Mouse (Mus musculus): Measurements from ENCODE around the gene Col17a1. TPM values are rescaled to one million over a fixed set of nuclear protein-coding genes. Genes with fewer than 3 reads are reported as not detected.

Gene Col17a1
- polyA plus RNA-seq (2014; fragmentation: Illumina TruSeq; extraction: RNeasy Lipid Tissue Mini Kit (QIAGEN cat#74804)): 0.11 TPM

GRCm38 (mm10) chr19:47691994-47692393 lies at the start of gene Col17a1:
Col17a1 (minus strand) TSS chr19:47692094.

GRCm38 (mm10) chr19:47731071-47731881 lies 39.4 kb upstream of the Col17a1 start, which contains the start of gene Sfr1:
Sfr1 (plus strand) TSS chr19:47731682.

Other genes with a start within 250 kb of the Col17a1 start
- 19.6 TPM for gene Sh3pxd2a, start 227.7 kb downstream of the Col17a1 start, polyA plus RNA-seq (2014; fragmentation: Illumina TruSeq; extraction: RNeasy Lipid Tissue Mini Kit (QIAGEN cat#74804))
- gene Stn1, start 154.6 kb downstream of the Col17a1 start, polyA plus RNA-seq (2014; fragmentation: Illumina TruSeq; extraction: RNeasy Lipid Tissue Mini Kit (QIAGEN cat#74804)): 11.5 TPM
- 100.0 TPM for gene Slk, start 112.4 kb downstream of the Col17a1 start, polyA plus RNA-seq (2014; fragmentation: Illumina TruSeq; extraction: RNeasy Lipid Tissue Mini Kit (QIAGEN cat#74804))
- gene Sfr1, start 39.6 kb upstream of the Col17a1 start, polyA plus RNA-seq (2014; fragmentation: Illumina TruSeq; extraction: RNeasy Lipid Tissue Mini Kit (QIAGEN cat#74804)): 614 TPM
- gene Gsto1, start 162.9 kb upstream of the Col17a1 start, polyA plus RNA-seq (2014; fragmentation: Illumina TruSeq; extraction: RNeasy Lipid Tissue Mini Kit (QIAGEN cat#74804)): 87.7 TPM
- not detected for gene Gsto2, start 173.4 kb upstream of the Col17a1 start, polyA plus RNA-seq (2014; fragmentation: Illumina TruSeq; extraction: RNeasy Lipid Tissue Mini Kit (QIAGEN cat#74804))
- 7.6 TPM for gene Cfap43, start 227.2 kb upstream of the Col17a1 start, polyA plus RNA-seq (2014; fragmentation: Illumina TruSeq; extraction: RNeasy Lipid Tissue Mini Kit (QIAGEN cat#74804))
- gene Itprip, start 227.2 kb upstream of the Col17a1 start, polyA plus RNA-seq (2014; fragmentation: Illumina TruSeq; extraction: RNeasy Lipid Tissue Mini Kit (QIAGEN cat#74804)): 0.54 TPM
- gene Cfap58, start 245.6 kb upstream of the Col17a1 start, polyA plus RNA-seq (2014; fragmentation: Illumina TruSeq; extraction: RNeasy Lipid Tissue Mini Kit (QIAGEN cat#74804)): 1.1 TPM